Mouse (Mus musculus): ENCODE measurements around the gene Olfr293. TPM values are rescaled to one million over a fixed set of nuclear protein-coding genes. Genes with fewer than 3 reads are reported as not detected.

The Olfr293 gene
- polyA plus RNA-seq (2012; fragmentation: generic; extraction: Trizol), result not detected
- long read RNA-seq, experiment 1, result 0 reads
- long read RNA-seq, experiment 2, result 0 reads

DNA sequence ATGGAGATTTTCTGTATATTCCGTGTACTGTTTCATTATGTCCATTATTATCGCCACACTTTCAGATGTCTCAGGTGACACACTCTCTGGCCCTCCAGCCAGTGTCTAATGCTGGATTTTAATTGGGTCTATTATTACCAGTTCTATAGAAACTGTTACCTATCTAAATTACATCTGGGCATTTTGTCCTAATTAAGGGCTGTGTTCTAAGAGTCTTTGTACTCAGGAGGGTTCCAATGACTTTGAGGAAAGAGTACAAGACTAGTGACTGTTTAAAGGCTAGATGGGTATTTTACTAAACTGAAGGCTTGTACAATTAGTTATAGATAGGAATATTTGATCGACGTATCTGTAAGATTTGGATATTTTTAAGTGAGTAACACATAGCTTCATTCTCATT, at the start of gene Olfr293:
Gene Olfr293 (plus strand): TSS at position 301 of the 400 bp plus-strand sequence.
- TF ChIP-seq CEBPB (IDR thresholded peaks at IDR 0.05; ENCODE audit: low read depth) (no peak), MYOD1 (IDR thresholded peaks at IDR 0.05; ENCODE audit: control insufficient read depth, insufficient read length, low read depth) (no peak), CTCF (IDR thresholded peaks at IDR 0.05; ENCODE audit: control insufficient read depth, insufficient read depth, insufficient read length) (no peak), MAX (IDR thresholded peaks at IDR 0.05) (no peak), FOSL1 (IDR thresholded peaks at IDR 0.05; ENCODE audit: insufficient read depth, low read length, poor library complexity, severe bottlenecking) (no peak), MYOG (IDR thresholded peaks at IDR 0.05; ENCODE audit: control insufficient read depth, extremely low read depth, insufficient read length) (no peak), USF1 (IDR thresholded peaks at IDR 0.05; ENCODE audit: low read depth) (no peak)
- H3K79me2 ChIP-seq (ENCODE audit: control insufficient read depth, insufficient read depth), result no peaks in the 10 kb centered on the region
- no peaks in the 10 kb centered on the region for H3K79me3 ChIP-seq (ENCODE audit: low read depth)
- no peaks in the 10 kb centered on the region for H3K36me3 ChIP-seq (ENCODE audit: control insufficient read depth, insufficient read depth)
- H3ac ChIP-seq (ENCODE audit: control insufficient read depth, insufficient read length, low read depth), result no peak within 1 kb of the TSS
- no peak within 1 kb of the TSS for H3K4me3 ChIP-seq (ENCODE audit: insufficient read depth, poor library complexity, severe bottlenecking)
- no peaks in the 10 kb centered on the region for H3K27me3 ChIP-seq (ENCODE audit: control insufficient read depth, insufficient read depth, insufficient read length)

DNA sequence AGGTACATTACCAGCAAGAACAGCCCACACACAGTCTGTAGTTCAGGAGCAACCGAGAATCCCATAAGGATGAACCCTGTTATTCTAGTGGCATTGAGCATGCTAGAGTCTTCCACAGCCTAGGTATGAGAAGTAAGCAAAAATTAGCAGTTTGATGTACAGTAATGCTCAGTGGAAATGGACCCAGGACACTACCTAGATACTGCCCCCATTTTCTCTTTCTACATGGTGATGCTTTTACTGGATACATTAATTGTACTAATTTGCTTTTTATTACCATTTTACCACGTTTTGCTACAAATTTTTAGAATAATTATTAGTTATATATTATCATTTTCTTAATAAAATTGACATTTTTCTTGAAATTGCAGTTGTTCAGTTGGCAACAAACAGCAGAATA, 32.3 kb upstream of the Olfr293 start, which contains the start of gene Olfr294:
Gene Olfr294 (minus strand): TSS at position 101 of the 400 bp plus-strand sequence.
- no peaks in the 10 kb centered on the region for H3K79me3 ChIP-seq (ENCODE audit: low read depth)
- H3K4me3 ChIP-seq (ENCODE audit: insufficient read depth, poor library complexity, severe bottlenecking), result no peak within 1 kb of the TSS
- H3ac ChIP-seq (ENCODE audit: control insufficient read depth, insufficient read length, low read depth), result no peak within 1 kb of the TSS
- no peaks in the 10 kb centered on the region for H3K79me2 ChIP-seq (ENCODE audit: control insufficient read depth, insufficient read depth)
- H3K27me3 ChIP-seq (ENCODE audit: control insufficient read depth, insufficient read depth, insufficient read length), result no peaks in the 10 kb centered on the region
- no peaks in the 10 kb centered on the region for H3K36me3 ChIP-seq (ENCODE audit: control insufficient read depth, insufficient read depth)
- TF ChIP-seq FOSL1 (IDR thresholded peaks at IDR 0.05; ENCODE audit: insufficient read depth, low read length, poor library complexity, severe bottlenecking) (no peak), CEBPB (IDR thresholded peaks at IDR 0.05; ENCODE audit: low read depth) (no peak), USF1 (IDR thresholded peaks at IDR 0.05; ENCODE audit: low read depth) (no peak), MAX (IDR thresholded peaks at IDR 0.05) (no peak), CTCF (IDR thresholded peaks at IDR 0.05; ENCODE audit: control insufficient read depth, insufficient read depth, insufficient read length) (no peak), MYOD1 (IDR thresholded peaks at IDR 0.05; ENCODE audit: control insufficient read depth, insufficient read length, low read depth) (no peak), MYOG (IDR thresholded peaks at IDR 0.05; ENCODE audit: control insufficient read depth, extremely low read depth, insufficient read length) (no peak)

- no peaks in the 10 kb centered on the region for H3K79me2 ChIP-seq (ENCODE audit: control insufficient read depth, insufficient read depth)
- no peaks in the 10 kb centered on the region for H3K27me3 ChIP-seq (ENCODE audit: control insufficient read depth, insufficient read depth, insufficient read length)
- no peaks in the 10 kb centered on the region for H3K79me3 ChIP-seq (ENCODE audit: low read depth)
- H3ac ChIP-seq (ENCODE audit: control insufficient read depth, insufficient read length, low read depth), result no peak within 1 kb of the TSS
- H3K4me3 ChIP-seq (ENCODE audit: insufficient read depth, poor library complexity, severe bottlenecking), result no peak within 1 kb of the TSS
- TF ChIP-seq CTCF (IDR thresholded peaks at IDR 0.05; ENCODE audit: control insufficient read depth, insufficient read depth, insufficient read length) (no peak), CEBPB (IDR thresholded peaks at IDR 0.05; ENCODE audit: low read depth) (no peak), MAX (IDR thresholded peaks at IDR 0.05) (no peak), MYOG (IDR thresholded peaks at IDR 0.05; ENCODE audit: control insufficient read depth, extremely low read depth, insufficient read length) (no peak), FOSL1 (IDR thresholded peaks at IDR 0.05; ENCODE audit: insufficient read depth, low read length, poor library complexity, severe bottlenecking) (no peak), USF1 (IDR thresholded peaks at IDR 0.05; ENCODE audit: low read depth) (no peak), MYOD1 (IDR thresholded peaks at IDR 0.05; ENCODE audit: control insufficient read depth, insufficient read length, low read depth) (no peak)
- H3K36me3 ChIP-seq (ENCODE audit: control insufficient read depth, insufficient read depth), result no peaks in the 10 kb centered on the region
These were observed 39.2 kb downstream of the Olfr293 start, which contains the start of gene Olfr292 for GRCm38 (mm10) chr7:86688030-86688429. Gene Olfr292 (plus strand): TSS chr7:86688330.

Other genes with a start within 250 kb of the Olfr293 start
- not detected for gene Olfr301, start 245.2 kb upstream of the Olfr293 start, polyA plus RNA-seq (2012; fragmentation: generic; extraction: Trizol)
- gene Olfr299, start 189.1 kb upstream of the Olfr293 start, polyA plus RNA-seq (2012; fragmentation: generic; extraction: Trizol), result not detected
- gene Olfr298, start 156.6 kb upstream of the Olfr293 start, polyA plus RNA-seq (2012; fragmentation: generic; extraction: Trizol), result not detected
- gene Olfr297, start 129.1 kb upstream of the Olfr293 start, polyA plus RNA-seq (2012; fragmentation: generic; extraction: Trizol), result not detected
- not detected for gene Olfr295, start 65.2 kb upstream of the Olfr293 start, polyA plus RNA-seq (2012; fragmentation: generic; extraction: Trizol)
- gene Olfr294, start 32.4 kb upstream of the Olfr293 start, polyA plus RNA-seq (2012; fragmentation: generic; extraction: Trizol), result not detected
- gene Olfr292, start 39.3 kb downstream of the Olfr293 start, polyA plus RNA-seq (2012; fragmentation: generic; extraction: Trizol), result not detected
- gene Folh1, start 126.9 kb downstream of the Olfr293 start, polyA plus RNA-seq (2012; fragmentation: generic; extraction: Trizol), result not detected
- gene Vmn2r77, start 146.0 kb downstream of the Olfr293 start, polyA plus RNA-seq (2012; fragmentation: generic; extraction: Trizol), result not detected

All from C2C12 (cell line).